Mouse (Mus musculus) heart, postnatal 0 days (tissue): Measurements from ENCODE around the gene Gm5134. TPM values are rescaled to one million over a fixed set of nuclear protein-coding genes. Genes with fewer than 3 reads are reported as not detected.

Experiments used
- ATAC-seq: fragments of 200-750 bp; cut with Nextera tagmentation; 2 replicates; pipeline ENCODE4 v1.8.0; 2017; ENCODE audit warnings: low read depth, moderate number of reproducible peaks, moderate library complexity; ENCODE audit not compliant: insufficient read depth
- DNase-seq: peaks from one replicate; pipeline ENCODE4 v3.0.0-alpha.2; 2016; ENCODE audit warnings: low spot score
- H3K27ac ChIP-seq: fragments of 300-500 bp; sonication (generic); 2 replicates; pipeline ENCODE4 v1.5.1; 2014; ENCODE audit warnings: low read depth, mild to moderate bottlenecking
- H3K27me3 ChIP-seq: fragments of 300-500 bp; sonication (generic); 2 replicates; pipeline ENCODE4 v1.6.1; 2014; ENCODE audit warnings: low read length, mixed read lengths; ENCODE audit not compliant: control insufficient read depth, insufficient read depth
- H3K36me3 ChIP-seq: fragments of 300-500 bp; sonication (generic); replicated peaks from 2 replicates; pipeline ENCODE4 v1.6.1; 2014; ENCODE audit warnings: low read length, mixed read lengths; ENCODE audit not compliant: control insufficient read depth, insufficient read depth
- H3K4me1 ChIP-seq: fragments of 300-500 bp; sonication (generic); 2 replicates; pipeline ENCODE4 v1.6.1; 2014; ENCODE audit warnings: antibody characterized with exemption; ENCODE audit not compliant: control insufficient read depth, insufficient read depth
- H3K4me2 ChIP-seq: fragments of 300-500 bp; sonication (generic); 2 replicates; pipeline ENCODE4 v1.6.1; 2014; ENCODE audit warnings: low read depth, mild to moderate bottlenecking, low read length, moderate library complexity
- H3K4me3 ChIP-seq: fragments of 300-500 bp; sonication (generic); 2 replicates; pipeline ENCODE4 v1.5.1; 2014; ENCODE audit warnings: low read depth, low read length
- H3K9ac ChIP-seq: fragments of 300-500 bp; sonication (generic); replicated peaks from 2 replicates; pipeline ENCODE4 v1.6.1; 2014; ENCODE audit warnings: low read depth, low read length, mixed read lengths
- H3K9me3 ChIP-seq: fragments of 300-500 bp; sonication (generic); replicated peaks from 2 replicates; pipeline ENCODE4 v1.6.1; 2016; ENCODE audit warnings: low read length; ENCODE audit not compliant: control insufficient read depth
- CTCF ChIP-seq: IDR thresholded peaks from 2 replicates; pipeline ENCODE4 v1.5.1; 2016; ENCODE audit warnings: antibody characterized with exemption, control low read depth, low read depth
- EP300 ChIP-seq: IDR thresholded peaks from 2 replicates; pipeline ENCODE4 v1.6.1; 2016; ENCODE audit warnings: antibody characterized with exemption, low read depth
- WGBS: fragments of 180-500 bp; shearing (Covaris S2); extraction: QIAGEN DNeasy Blood & Tissue Kit; methylation state at CpG from one replicate; pipeline ENCODE4 v1.1.7; 2014; 5-methylcytosine and 5-hydroxymethylcytosine counted together
- microRNA-seq: library from miRNA; unstranded; fragments of <30 nt; microRNA quantifications from one replicate; pipeline ENCODE4, GENCODE M21; 2016
- polyA plus RNA-seq: library from polyadenylated mRNA; unstranded; fragments of >200 nt; fragmentation: Nextera tagmentation; extraction: Ambion mirVana; gene quantifications from 2 replicates; pipeline ENCODE4 v1.2.1, GENCODE M21; 2015
- total RNA-seq: library from RNA; depleted of rRNA; stranded (reverse); fragments of >200 nt; gene quantifications from 2 replicates; pipeline ENCODE4 v1.2.3, GENCODE M21; 2014; ENCODE audit warnings: low replicate concordance; rRNA removed

Gene Gm5134
- total and polyA plus RNA-seq, 2 experiments from 2014 or later = not detected

DNA sequence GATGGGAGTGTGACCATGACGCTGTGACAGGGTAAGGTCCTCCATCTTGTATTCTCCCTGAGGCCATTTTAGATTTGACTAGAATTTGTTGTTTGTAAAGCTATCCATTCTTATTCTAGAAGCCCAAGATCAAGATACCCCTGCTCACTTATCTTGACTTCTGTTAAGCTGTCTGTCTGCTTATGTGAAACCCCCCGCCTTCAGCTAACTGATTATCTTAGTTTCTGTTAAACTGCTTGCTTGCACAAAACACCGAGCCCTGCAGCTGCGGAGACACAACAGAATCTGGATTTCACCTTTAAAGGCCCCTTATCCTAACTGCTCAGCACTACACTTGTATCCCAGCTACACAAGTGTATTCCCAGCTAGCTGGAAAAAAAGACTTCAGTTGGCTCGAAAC lies 82.6 kb downstream of the Gm5134 start:
- peaks cover 30% of the 10 kb centered on the region for H3K36me3 ChIP-seq
- 92% methylated on average over 5 of the region's 5 CpGs for WGBS
- no peaks in the 10 kb centered on the region for H3K27me3 ChIP-seq
- H3K27ac ChIP-seq = no peak overlapping the region
- H3K4me3 ChIP-seq = no peak overlapping the region
- no peak for TF ChIP-seq EP300
- no peak for TF ChIP-seq CTCF
- H3K9me3 ChIP-seq = no peaks in the 10 kb centered on the region
- peaks cover 6% of the 10 kb centered on the region; the same call in 1 of the 2 replicates for H3K4me1 ChIP-seq
- no peak overlapping the region for H3K9ac ChIP-seq
- H3K4me2 ChIP-seq = no peak overlapping the region
- DNase-seq = no peak
- ATAC-seq = no peak

- Histone ChIP-seq H3K4me2 (no peak overlapping the region), H3K27me3 (no peaks in the 10 kb centered on the region), H3K4me1 (peaks cover 6% of the 10 kb centered on the region; the same call in 1 of the 2 replicates), H3K9ac (no peak overlapping the region), H3K9me3 (no peaks in the 10 kb centered on the region), H3K36me3 (peaks cover 10% of the 10 kb centered on the region), H3K27ac (no peak overlapping the region), H3K4me3 (no peak overlapping the region)
- TF ChIP-seq EP300 (no peak), CTCF (no peak)
- DNase-seq = no peak
- WGBS = 49% methylated on average over 5 of the region's 5 CpGs
- ATAC-seq = no peak
Measured at GRCm38 (mm10) chr10:76045343-76045742, 91.0 kb downstream of the Gm5134 start.

DNA sequence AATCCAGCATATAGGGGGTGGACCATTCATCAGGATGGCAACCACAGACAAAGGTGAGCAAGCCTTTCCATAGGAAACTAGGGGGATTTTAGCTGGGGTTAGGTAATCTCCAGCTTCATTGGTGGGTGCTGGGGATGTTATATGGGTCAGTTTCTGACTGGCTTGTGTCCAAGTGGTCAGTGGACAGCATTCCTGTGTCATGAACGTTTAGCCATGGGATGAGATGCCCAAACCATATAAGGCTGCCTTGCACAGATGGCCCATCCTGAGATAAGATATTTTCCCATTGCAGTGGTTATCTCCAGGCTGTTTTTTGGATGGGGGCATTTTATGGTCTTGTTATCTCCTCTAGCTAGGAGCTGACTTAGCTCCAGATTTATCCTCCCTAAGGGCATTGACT lies 92.4 kb downstream of the Gm5134 start:
- WGBS = 0% methylated on average over 1 of the region's 1 CpGs
- DNase-seq (no peak), ATAC-seq (no peak)
- H3K9me3 ChIP-seq = no peaks in the 10 kb centered on the region
- peaks cover 6% of the 10 kb centered on the region; the same call in 1 of the 2 replicates for H3K4me1 ChIP-seq
- no peak overlapping the region for H3K27ac ChIP-seq
- H3K4me2 ChIP-seq = no peak overlapping the region
- H3K36me3 ChIP-seq = peaks cover 7% of the 10 kb centered on the region; the same call in 1 of the 2 replicates
- no peaks in the 10 kb centered on the region for H3K27me3 ChIP-seq
- no peak overlapping the region for H3K9ac ChIP-seq
- no peak for TF ChIP-seq CTCF
- no peak for TF ChIP-seq EP300
- no peak overlapping the region for H3K4me3 ChIP-seq

DNA sequence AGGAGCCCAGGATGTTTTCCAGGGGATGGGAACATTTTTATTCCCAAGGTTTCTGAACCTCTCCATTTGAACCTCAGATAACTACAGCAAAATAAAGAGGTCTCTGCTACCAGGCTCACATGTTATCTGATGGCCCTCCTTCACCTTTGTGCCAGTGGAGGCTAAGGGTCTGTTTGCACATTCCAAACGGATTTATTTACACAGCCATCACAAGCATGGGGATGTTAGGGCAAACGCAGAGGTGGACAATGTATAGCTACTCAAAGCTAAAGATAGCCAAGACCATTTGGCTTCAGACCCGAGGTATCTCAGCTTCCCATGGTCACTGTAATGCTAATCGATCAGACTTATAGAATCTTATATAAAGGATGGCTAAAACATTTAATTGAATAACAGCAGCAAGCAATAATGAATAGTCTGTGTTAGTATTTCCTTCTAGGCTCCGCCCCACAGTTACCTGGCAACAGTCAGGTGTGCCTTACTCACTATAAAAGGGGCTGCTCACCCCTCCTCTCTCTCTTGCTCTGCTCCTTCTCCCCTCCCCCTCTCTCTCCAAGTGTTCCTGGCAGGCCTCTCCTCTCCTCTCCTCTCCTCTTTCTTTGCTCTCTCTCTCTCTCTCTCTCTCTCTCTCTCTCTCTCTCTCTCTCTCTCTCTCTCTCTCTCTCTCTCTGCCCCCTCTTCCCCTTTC lies 93.0 kb downstream of the Gm5134 start:
- H3K36me3 ChIP-seq = peaks cover 7% of the 10 kb centered on the region; the same call in 1 of the 2 replicates
- H3K4me1 ChIP-seq = peaks cover 6% of the 10 kb centered on the region; the same call in 1 of the 2 replicates
- no peak overlapping the region for H3K27ac ChIP-seq
- TF ChIP-seq EP300 (no peak), CTCF (no peak)
- no peak for DNase-seq
- H3K27me3 ChIP-seq = no peaks in the 10 kb centered on the region
- WGBS = 36% methylated on average over 5 of the region's 5 CpGs
- no peaks in the 10 kb centered on the region for H3K9me3 ChIP-seq
- H3K4me3 ChIP-seq = no peak overlapping the region
- no peak for ATAC-seq
- H3K4me2 ChIP-seq = no peak overlapping the region
- no peak overlapping the region for H3K9ac ChIP-seq

- no peaks in the 10 kb centered on the region for H3K36me3 ChIP-seq
- ATAC-seq = no peak
- DNase-seq = no peak
- no peak overlapping the region for H3K4me2 ChIP-seq
- no peak overlapping the region for H3K4me3 ChIP-seq
- WGBS = 49% methylated on average over 6 of the region's 6 CpGs
- H3K27ac ChIP-seq = no peak overlapping the region
- no peaks in the 10 kb centered on the region for H3K27me3 ChIP-seq
- peaks cover 6% of the 10 kb centered on the region; the same call in 1 of the 2 replicates for H3K4me1 ChIP-seq
- no peaks in the 10 kb centered on the region for H3K9me3 ChIP-seq
- H3K9ac ChIP-seq = no peak overlapping the region
- TF ChIP-seq CTCF (no peak), EP300 (no peak)
Measured at GRCm38 (mm10) chr10:76048967-76049366, 94.7 kb downstream of the Gm5134 start.

DNA sequence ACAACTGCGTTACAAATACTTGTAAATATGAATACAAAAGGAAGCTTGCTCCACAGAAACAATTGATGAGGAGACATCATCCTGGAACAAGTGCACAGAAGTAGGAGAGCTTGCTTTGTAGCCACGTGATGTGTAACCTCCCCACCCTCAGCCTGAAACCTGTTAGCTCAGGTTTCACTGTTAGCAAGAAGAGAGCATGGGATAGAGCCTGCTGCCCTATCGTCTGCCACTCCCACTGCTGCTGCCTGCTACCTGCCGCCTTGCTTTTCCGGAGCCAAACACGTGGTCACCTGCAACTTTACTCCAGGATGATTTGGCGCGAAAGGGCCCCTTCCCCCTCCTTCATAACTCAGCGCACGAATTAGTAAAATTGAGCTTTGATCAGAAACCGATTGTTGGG lies 97.5 kb downstream of the Gm5134 start:
- Histone ChIP-seq H3K9ac (no peak overlapping the region), H3K4me2 (no peak overlapping the region), H3K9me3 (no peaks in the 10 kb centered on the region), H3K36me3 (no peaks in the 10 kb centered on the region), H3K4me1 (peaks cover 2% of the 10 kb centered on the region; the same call in 1 of the 2 replicates), H3K27me3 (no peaks in the 10 kb centered on the region), H3K27ac (no peak overlapping the region), H3K4me3 (no peak overlapping the region)
- WGBS = 77% methylated on average over 11 of the region's 11 CpGs
- TF ChIP-seq CTCF (no peak), EP300 (no peak)
- ATAC-seq (no peak), DNase-seq (no peak)

Small RNA genes within 50 kb of the gene (microRNA-seq; reads per million reads assigned to microRNA genes)
- not detected for gene Mir6409

Other genes starting within 250 kb of the Gm5134 start
- 44.1 and 194 TPM in 2 replicates for gene Cabin1, start 190.2 kb upstream of the Gm5134 start, total RNA-seq
- gene Cabin1, start 190.2 kb upstream of the Gm5134 start, polyA plus RNA-seq = 13.8 and 14.0 TPM in 2 replicates
- 66.7 and 83.0 TPM in 2 replicates for gene Ddt, start 181.1 kb upstream of the Gm5134 start, total RNA-seq
- 82.1 and 84.8 TPM in 2 replicates for gene Ddt, start 181.1 kb upstream of the Gm5134 start, polyA plus RNA-seq
- not detected in 2 replicates for gene Gm20441, start 173.6 kb upstream of the Gm5134 start, total RNA-seq
- gene Gm20441, start 173.6 kb upstream of the Gm5134 start, polyA plus RNA-seq = not detected in 2 replicates
- gene Gstt3, start 173.1 kb upstream of the Gm5134 start, total RNA-seq = 3.2 and 4.1 TPM in 2 replicates
- gene Gstt3, start 173.1 kb upstream of the Gm5134 start, polyA plus RNA-seq = 2.1 and 3.1 TPM in 2 replicates
- gene Gstt1, start 155.9 kb upstream of the Gm5134 start, total RNA-seq = 12.9 and 20.0 TPM in 2 replicates
- 7.6 and 10.1 TPM in 2 replicates for gene Gstt1, start 155.9 kb upstream of the Gm5134 start, polyA plus RNA-seq
- gene Gstt4, start 132.0 kb upstream of the Gm5134 start, total RNA-seq = not detected in 2 replicates
- gene Gstt4, start 132.0 kb upstream of the Gm5134 start, polyA plus RNA-seq = not detected in 2 replicates
- 6.0 and 10.9 TPM in 2 replicates for gene Gstt2, start 117.1 kb upstream of the Gm5134 start, total RNA-seq
- 12.8 and 13.0 TPM in 2 replicates for gene Gstt2, start 117.1 kb upstream of the Gm5134 start, polyA plus RNA-seq
- 1,140 and 1,565 TPM in 2 replicates for gene Mif, start 94.3 kb upstream of the Gm5134 start, total RNA-seq
- gene Mif, start 94.3 kb upstream of the Gm5134 start, polyA plus RNA-seq = 1,324 and 1,428 TPM in 2 replicates
- not detected in 2 replicates for gene Derl3, start 61.1 kb upstream of the Gm5134 start, total RNA-seq
- gene Derl3, start 61.1 kb upstream of the Gm5134 start, polyA plus RNA-seq = 0.41 and 1.2 TPM in 2 replicates
- gene Smarcb1, start 32.9 kb upstream of the Gm5134 start, total RNA-seq = 45.7 and 51.2 TPM in 2 replicates
- gene Smarcb1, start 32.9 kb upstream of the Gm5134 start, polyA plus RNA-seq = 63.9 and 65.7 TPM in 2 replicates
- gene Chchd10, start 21.4 kb upstream of the Gm5134 start, total RNA-seq = 1,554 and 1,749 TPM in 2 replicates
- 1,293 and 1,345 TPM in 2 replicates for gene Chchd10, start 21.4 kb upstream of the Gm5134 start, polyA plus RNA-seq
- 13.7 and 29.4 TPM in 2 replicates for gene Mmp11, start 18.0 kb upstream of the Gm5134 start, total RNA-seq
- gene Mmp11, start 18.0 kb upstream of the Gm5134 start, polyA plus RNA-seq = 12.6 and 15.4 TPM in 2 replicates
- not detected in 2 replicates for gene Gm867, start 13.8 kb upstream of the Gm5134 start, total RNA-seq
- gene Gm867, start 13.8 kb upstream of the Gm5134 start, polyA plus RNA-seq = 0.31 and 0.32 TPM in 2 replicates
- gene Vpreb3, start 11.5 kb upstream of the Gm5134 start, total RNA-seq = 1.3 TPM in 1 of 2 replicates, not detected in the other
- 0.22 and 0.73 TPM in 2 replicates for gene Vpreb3, start 11.5 kb upstream of the Gm5134 start, polyA plus RNA-seq
- gene Zfp280b, start 78.1 kb downstream of the Gm5134 start, total RNA-seq = 4.8 and 7.7 TPM in 2 replicates
- gene Zfp280b, start 78.1 kb downstream of the Gm5134 start, polyA plus RNA-seq = 6.2 and 7.8 TPM in 2 replicates
- gene Slc5a4b, start 156.4 kb downstream of the Gm5134 start, total RNA-seq = not detected in 2 replicates
- gene Slc5a4b, start 156.4 kb downstream of the Gm5134 start, polyA plus RNA-seq = not detected in 2 replicates
- not detected in 2 replicates for gene Slc5a4a, start 192.9 kb downstream of the Gm5134 start, total RNA-seq
- not detected in 2 replicates for gene Slc5a4a, start 192.9 kb downstream of the Gm5134 start, polyA plus RNA-seq